Comparison of ENCODE assay signal across 10 mouse cellular contexts in genomic region chr11:6471493-6471892, GRCm38 (mm10). TPM values are rescaled to one million over a fixed set of nuclear protein-coding genes. Genes with fewer than 3 reads are reported as not detected.
DNase-seq lines count a peak whose midpoint lies in the region; ATAC-seq and TF ChIP-seq lines count a peak whose summit lies in the region.
"Had no signal": no experiment of that assay in that cellular context is flagged by ENCODE, and none has a peak within 500 bp of the region (broad histone marks: within the 10 kb centered on the region; RNA-seq: fewer than 3 reads in every experiment).

No protein-coding gene starts in this region.

- H3K79me2 ChIP-seq in MEL (ENCODE audit: control insufficient read depth, insufficient read depth, low read length, poor library complexity), result peaks cover 64% of the 10 kb centered on the region

- no peak for DNase-seq in heart, postnatal 10 days
- no peak for DNase-seq in MEL (ENCODE audit: low read depth, low spot score)
- no peak for DNase-seq in hindbrain, embryonic 11.5 days (ENCODE audit: low spot score)
- no peak for DNase-seq in midbrain, embryonic 10.5 days (ENCODE audit: low spot score)
- no peak for DNase-seq in adrenal gland, postnatal 36 days
- no peak for DNase-seq in frontal cortex, postnatal 14 days (ENCODE audit: low spot score in 2 of 2)
- DNase-seq: kidney, adult 8-10 months; right cerebral cortex, postnatal 4 days had no signal

- WGBS in heart, embryonic 14.5 days, result 4% methylated on average over 1 of the region's 1 CpGs
- 63% methylated on average over 1 of the region's 1 CpGs for WGBS in hindbrain, embryonic 11.5 days
- 77% methylated on average over 1 of the region's 1 CpGs for WGBS in midbrain, embryonic 10.5 days

- intact Hi-C loops in heart, postnatal 10 days (cut with DNase I), result loop anchor here (5.0 kb wide), 1 partner anchor 76 kb away; the partner anchor contains the start of gene Ccm2

- peak overlapping the region; percentile 32 to 94; a peak in 3 of 4 replicates for H3K4me3 ChIP-seq in heart, embryonic 14.5 days (ENCODE audit: control insufficient read depth in 1 of 2, insufficient read depth in 1 of 2, low read depth in 1 of 2, low read length in 2 of 2)
- H3K4me3 ChIP-seq in MEL (ENCODE audit: control insufficient read depth in 1 of 2, insufficient read depth in 1 of 2, low read depth in 2 of 2, low read length in 2 of 2), result peak overlapping the region; percentile 28 to 76
- H3K4me3 ChIP-seq in hindbrain, embryonic 11.5 days (ENCODE audit: low read depth, low read length), result peak overlapping the region; percentile 39
- H3K4me3 ChIP-seq in midbrain, embryonic 10.5 days, result peak overlapping the region; percentile 99

- H3K27me3 ChIP-seq in heart, embryonic 14.5 days (ENCODE audit: control insufficient read depth, insufficient read depth, low read length), result no peaks in the 10 kb centered on the region
- H3K27me3 ChIP-seq in MEL (ENCODE audit: control insufficient read depth in 1 of 2, insufficient read depth in 2 of 2, low read length in 2 of 2), result no peaks in the 10 kb centered on the region
- no peaks in the 10 kb centered on the region for H3K27me3 ChIP-seq in hindbrain, embryonic 11.5 days (ENCODE audit: control insufficient read depth, insufficient read depth, low read length)
- H3K27me3 ChIP-seq in midbrain, embryonic 10.5 days (ENCODE audit: low read depth, poor library complexity, severe bottlenecking), result no peaks in the 10 kb centered on the region

- peaks cover 2 to 27% of the 10 kb centered on the region in 2 experiments; a peak in 3 of 4 replicates for H3K4me1 ChIP-seq in heart, embryonic 14.5 days (ENCODE audit: control insufficient read depth in 2 of 2, insufficient read depth in 2 of 2, low read length in 2 of 2)
- peaks cover 16 to 26% of the 10 kb centered on the region in 2 experiments; a peak in 3 of 4 replicates for H3K4me1 ChIP-seq in MEL (ENCODE audit: control insufficient read depth in 1 of 2, insufficient read depth in 2 of 2, low read length in 2 of 2)
- peaks cover 7% of the 10 kb centered on the region for H3K4me1 ChIP-seq in hindbrain, embryonic 11.5 days (replicated peaks; ENCODE audit: control insufficient read depth, insufficient read depth, low read length)
- H3K4me1 ChIP-seq in midbrain, embryonic 10.5 days, result peaks cover 56% of the 10 kb centered on the region

- no peak for TF ChIP-seq RAD21 in MEL (IDR thresholded peaks at IDR 0.05; ENCODE audit: low read depth, low read length)

- peak overlapping the region; percentile 89 for H3K4me2 ChIP-seq in heart, embryonic 14.5 days (ENCODE audit: low read length)
- H3K4me2 ChIP-seq in hindbrain, embryonic 11.5 days (replicated peaks; ENCODE audit: low read depth, low read length), result peak overlapping the region; percentile 62

- H3K9ac ChIP-seq in heart, embryonic 14.5 days (ENCODE audit: low read length), result peak overlapping the region; percentile 93
- H3K9ac ChIP-seq in MEL (ENCODE audit: control insufficient read depth, low read depth, low read length, poor library complexity, severe bottlenecking), result peak overlapping the region; percentile 20
- peak overlapping the region; percentile 34; the same call in 1 of the 2 replicates for H3K9ac ChIP-seq in hindbrain, embryonic 11.5 days (ENCODE audit: low read depth, low read length)

- peak overlapping the region; percentile 77 to 88 for H3K27ac ChIP-seq in heart, embryonic 14.5 days (replicated peaks in 1 of 2; ENCODE audit: control insufficient read depth in 1 of 2, insufficient read depth in 1 of 2, low read depth in 2 of 2, low read length in 2 of 2)
- no peak overlapping the region for H3K27ac ChIP-seq in MEL (ENCODE audit: control insufficient read depth, low read depth, low read length)
- no peak overlapping the region for H3K27ac ChIP-seq in hindbrain, embryonic 11.5 days (ENCODE audit: low read depth, low read length)
- H3K27ac ChIP-seq in midbrain, embryonic 10.5 days (replicated peaks), result no peak overlapping the region; the same call in 1 of the 2 replicates

- no peak for TF ChIP-seq POLR2A in MEL (IDR thresholded peaks at IDR 0.05; ENCODE audit: control insufficient read depth in 1 of 2, insufficient read depth in 1 of 2, low read depth in 1 of 2, low read length in 2 of 2, poor library complexity in 1 of 2)

- TF ChIP-seq EP300 in MEL (IDR thresholded peaks at IDR 0.05; ENCODE audit: low read depth in 1 of 2, low read length in 2 of 2), result no peak; a peak in 1 of 4 replicates

- H3K36me3 ChIP-seq in heart, embryonic 14.5 days (ENCODE audit: control insufficient read depth, insufficient read depth, low read length), result peaks cover 43% of the 10 kb centered on the region
- H3K36me3 ChIP-seq in MEL (ENCODE audit: control insufficient read depth in 1 of 2, insufficient read depth in 2 of 2, low read length in 2 of 2), result peaks cover 6 to 40% of the 10 kb centered on the region in 2 experiments; a peak in 3 of 4 replicates
- H3K36me3 ChIP-seq in hindbrain, embryonic 11.5 days (ENCODE audit: control insufficient read depth, insufficient read depth, low read length), result no peaks in the 10 kb centered on the region
- H3K36me3 ChIP-seq in midbrain, embryonic 10.5 days, result peaks cover 64% of the 10 kb centered on the region

- no peak for ATAC-seq in heart, embryonic 14.5 days (ENCODE audit: insufficient number of reproducible peaks, insufficient read depth, low FRiP score, low read depth)
- no peak for ATAC-seq in hindbrain, embryonic 11.5 days (ENCODE audit: low FRiP score)
- no peak for ATAC-seq in megakaryocyte progenitor cell, adult 5-6 weeks (replicated peaks; ENCODE audit: poor library complexity)

- no peaks in the 10 kb centered on the region for H3K9me3 ChIP-seq in heart, embryonic 14.5 days (ENCODE audit: control insufficient read depth, low read length)
- H3K9me3 ChIP-seq in MEL (replicated peaks; ENCODE audit: insufficient read depth, low read length), result no peaks in the 10 kb centered on the region
- no peaks in the 10 kb centered on the region for H3K9me3 ChIP-seq in hindbrain, embryonic 11.5 days (ENCODE audit: control insufficient read depth, low read length)
- no peaks in the 10 kb centered on the region for H3K9me3 ChIP-seq in midbrain, embryonic 10.5 days (replicated peaks)

- TF ChIP-seq CTCF in MEL (IDR thresholded peaks at IDR 0.05 in 2 of 3, conservative IDR thresholded peaks at IDR 0.05 in 1 of 3; ENCODE audit: control insufficient read depth in 1 of 3, insufficient read depth in 1 of 3, low read depth in 2 of 3, low read length in 3 of 3, poor library complexity in 1 of 3, severe bottlenecking in 1 of 3), result no peak

TF ChIP-seq in MEL, 35 proteins besides CTCF, POLR2A, EP300 and RAD21 (continues in another document):
- TF ChIP-seq ZNF384 (IDR thresholded peaks at IDR 0.05; ENCODE audit: low read depth, low read length), result peak; percentile 90
- TF ChIP-seq GABPA (IDR thresholded peaks at IDR 0.05; ENCODE audit: low read depth, low read length), result no peak

RNA-seq across cellular contexts. Expression of gene Purb, which starts 4.2 kb away (rescaled TPM):
- 21.8 and 24.3 TPM in 2 replicates for polyA plus RNA-seq in heart, embryonic 14.5 days (2014; fragmentation: Nextera tagmentation; extraction: Ambion mirVana)
- 10 to 100 TPM; 70.5 to 74.0 TPM for total RNA-seq in heart, postnatal 10 days (2021)
- total RNA-seq in MEL (2012; rRNA removed), result 29.3 and 33.9 TPM in 2 replicates
- polyA plus RNA-seq in MEL (2012; ENCODE audit: insufficient read depth in 1 of 2, insufficient read length in 2 of 2, low read depth in 1 of 2, low replicate concordance in 2 of 2, missing spikeins in 1 of 2), result 10 to 100 TPM; 23.1 to 32.7 TPM
- 12.7 and 17.9 TPM in 2 replicates for polyA plus RNA-seq in hindbrain, embryonic 11.5 days (2014; fragmentation: Nextera tagmentation; extraction: Ambion mirVana)
- polyA plus RNA-seq in midbrain, embryonic 10.5 days (2016; fragmentation: Nextera tagmentation; extraction: Ambion mirVana), result 15.1 and 15.5 TPM in 2 replicates
- total RNA-seq in megakaryocyte progenitor cell, adult 5-6 weeks (2015), result 51.3 and 53.0 TPM in 2 replicates
- 38.3 and 40.5 TPM in 2 replicates for total RNA-seq in megakaryocyte progenitor cell, adult 5-6 weeks (2017)
- 10 to 100 TPM; 72.5 to 82.2 TPM for total RNA-seq in adrenal gland, postnatal 36 days (2021)

RNA-seq across cellular contexts. Expression of gene H2afv, which starts 27.2 kb away (rescaled TPM):
- 377 and 424 TPM in 2 replicates for polyA plus RNA-seq in heart, embryonic 14.5 days (2014; fragmentation: Nextera tagmentation; extraction: Ambion mirVana)
- 10 to 100 TPM; 73.1 to 82.9 TPM for total RNA-seq in heart, postnatal 10 days (2021)
- total RNA-seq in MEL (2012; rRNA removed), result 70.6 and 97.2 TPM in 2 replicates
- 100 to 1,000 TPM in 1 of 2 experiments, not detected in 1; 159 TPM for polyA plus RNA-seq in MEL (2012; ENCODE audit: insufficient read depth in 1 of 2, insufficient read length in 2 of 2, low read depth in 1 of 2, low replicate concordance in 2 of 2, missing spikeins in 1 of 2)
- 784 and 787 TPM in 2 replicates for polyA plus RNA-seq in hindbrain, embryonic 11.5 days (2014; fragmentation: Nextera tagmentation; extraction: Ambion mirVana)
- polyA plus RNA-seq in midbrain, embryonic 10.5 days (2016; fragmentation: Nextera tagmentation; extraction: Ambion mirVana), result 961 and 1,033 TPM in 2 replicates
- total RNA-seq in megakaryocyte progenitor cell, adult 5-6 weeks (2015), result 174 and 176 TPM in 2 replicates
- 134 and 144 TPM in 2 replicates for total RNA-seq in megakaryocyte progenitor cell, adult 5-6 weeks (2017)
- 10 to 100 TPM; 64.9 to 68.8 TPM for total RNA-seq in adrenal gland, postnatal 36 days (2021)

RNA-seq across cellular contexts. Expression of gene Myo1g, which starts 49.3 kb away (rescaled TPM):
- polyA plus RNA-seq in heart, embryonic 14.5 days (2014; fragmentation: Nextera tagmentation; extraction: Ambion mirVana), result 0.59 and 0.77 TPM in 2 replicates
- 1 to 10 TPM; 1.4 to 1.6 TPM for total RNA-seq in heart, postnatal 10 days (2021)
- 19.4 and 22.8 TPM in 2 replicates for total RNA-seq in MEL (2012; rRNA removed)
- polyA plus RNA-seq in MEL (2012; ENCODE audit: insufficient read depth in 1 of 2, insufficient read length in 2 of 2, low read depth in 1 of 2, low replicate concordance in 2 of 2, missing spikeins in 1 of 2), result 10 to 100 TPM in 1 of 2 experiments, not detected in 1; 33.3 TPM
- polyA plus RNA-seq in hindbrain, embryonic 11.5 days (2014; fragmentation: Nextera tagmentation; extraction: Ambion mirVana), result 0.43 and 0.53 TPM in 2 replicates
- polyA plus RNA-seq in midbrain, embryonic 10.5 days (2016; fragmentation: Nextera tagmentation; extraction: Ambion mirVana), result 0.86 and 0.87 TPM in 2 replicates
- total RNA-seq in megakaryocyte progenitor cell, adult 5-6 weeks (2015), result 39.1 and 43.8 TPM in 2 replicates
- total RNA-seq in megakaryocyte progenitor cell, adult 5-6 weeks (2017), result 47.1 and 49.6 TPM in 2 replicates
- total RNA-seq in adrenal gland, postnatal 36 days (2021), result 1 to 10 TPM; 2.0 to 2.3 TPM

RNA-seq across cellular contexts. Expression of gene Ppia, which starts 56.2 kb away (rescaled TPM):
- polyA plus RNA-seq in heart, embryonic 14.5 days (2014; fragmentation: Nextera tagmentation; extraction: Ambion mirVana), result 4,253 and 4,441 TPM in 2 replicates
- total RNA-seq in heart, postnatal 10 days (2021), result 100 to 1,000 TPM; 943 to 992 TPM
- total RNA-seq in MEL (2012; rRNA removed), result 7,288 and 8,303 TPM in 2 replicates
- 1,000 to 10,000 TPM in 1 of 2 experiments, not detected in 1; 3,662 TPM for polyA plus RNA-seq in MEL (2012; ENCODE audit: insufficient read depth in 1 of 2, insufficient read length in 2 of 2, low read depth in 1 of 2, low replicate concordance in 2 of 2, missing spikeins in 1 of 2)
- 5,018 and 5,123 TPM in 2 replicates for polyA plus RNA-seq in hindbrain, embryonic 11.5 days (2014; fragmentation: Nextera tagmentation; extraction: Ambion mirVana)
- polyA plus RNA-seq in midbrain, embryonic 10.5 days (2016; fragmentation: Nextera tagmentation; extraction: Ambion mirVana), result 5,494 and 6,336 TPM in 2 replicates
- total RNA-seq in megakaryocyte progenitor cell, adult 5-6 weeks (2015), result 5,512 and 5,729 TPM in 2 replicates
- 1,825 and 2,581 TPM in 2 replicates for total RNA-seq in megakaryocyte progenitor cell, adult 5-6 weeks (2017)
- total RNA-seq in adrenal gland, postnatal 36 days (2021), result 1,000 to 10,000 TPM; 1,935 TPM

Comparison
In these comparisons a context has a peak if more than half of its experiments do, and no peak if none do; other contexts are left out.
1. H3K27ac ChIP-seq: peak in heart, embryonic 14.5 days (2 of 2); none in MEL (single experiment), hindbrain, embryonic 11.5 days (single experiment) and midbrain, embryonic 10.5 days (single experiment).
2. H3K4me3 ChIP-seq: peak in every context shown above with its lines; median percentile 99 in midbrain, embryonic 10.5 days; 63 in heart, embryonic 14.5 days; 52 in MEL; 39 in hindbrain, embryonic 11.5 days.
3. H3K9ac ChIP-seq: peak in every context shown above with its lines; median percentile 93 in heart, embryonic 14.5 days; 34 in hindbrain, embryonic 11.5 days; 20 in MEL.